Mouse (Mus musculus): ENCODE results near the gene Slc2a9.

DNA sequence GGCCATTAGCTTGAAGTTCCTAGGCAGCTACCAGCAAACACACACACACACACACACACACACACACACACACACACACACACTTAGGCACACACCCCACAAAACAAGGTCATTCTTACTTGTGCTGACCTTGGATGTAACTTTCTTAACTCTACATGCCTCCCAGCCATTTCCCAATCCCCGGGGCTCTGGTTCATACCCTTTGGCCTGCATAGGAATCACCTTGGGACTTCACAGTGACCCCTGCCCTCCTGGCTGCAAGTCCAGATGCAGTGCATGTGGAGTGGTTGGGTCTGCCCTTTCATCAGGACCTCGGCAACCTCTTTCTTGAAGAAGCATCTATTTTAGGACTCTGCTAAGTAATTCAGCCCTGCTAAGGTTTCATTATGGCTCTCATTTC is 197.7 kb downstream of the Slc2a9 start:
- TF ChIP-seq POLR2A (IDR thresholded peaks at IDR 0.05; ENCODE audit: insufficient read depth, low read length) = no peak
- TF ChIP-seq CTCF (IDR thresholded peaks at IDR 0.05; ENCODE audit: low read depth, low read length) = no peak
- no peak for TF ChIP-seq EP300 (IDR thresholded peaks at IDR 0.05; ENCODE audit: insufficient read depth, low read depth, low read length)

Data from ES-Bruce4 (cell line).